Mouse (Mus musculus): ENCODE data around the gene Txnrd1. TPM values are rescaled to one million over a fixed set of nuclear protein-coding genes. Genes with fewer than 3 reads are reported as not detected.

Gene Txnrd1
- polyA plus RNA-seq, 1 experiment from 2014 or later = 89.1 TPM

- Histone ChIP-seq H3K36me3 (no peaks in the 10 kb centered on the region), H3K4me2 (peak overlapping the region; percentile 20; the same call in 1 of the 2 replicates), H3K9me3 (replicated peaks) (no peaks in the 10 kb centered on the region), H3K4me1 (peaks cover 8% of the 10 kb centered on the region), H3K27ac (replicated peaks) (peak overlapping the region; percentile 56), H3K4me3 (replicated peaks) (no peak overlapping the region), H3K27me3 (replicated peaks) (no peaks in the 10 kb centered on the region), H3K9ac (replicated peaks) (no peak overlapping the region)
- no peak; the same call in 1 of the 2 replicates for ATAC-seq (ENCODE audit: low FRiP score)
- 50% methylated on average over 2 of the region's 2 CpGs for WGBS
Measured at GRCm38 (mm10) chr10:82925624-82926023, 91.9 kb downstream of the Txnrd1 start.

GRCm38 (mm10) chr10:82935018-82935633 lies 101.4 kb downstream of the Txnrd1 start:
- no peak overlapping the region for H3K4me2 ChIP-seq
- no peak overlapping the region for H3K27ac ChIP-seq (replicated peaks)
- ATAC-seq (ENCODE audit: low FRiP score) = no peak
- no peak overlapping the region for H3K4me3 ChIP-seq (replicated peaks)
- no peaks in the 10 kb centered on the region for H3K36me3 ChIP-seq
- no peaks in the 10 kb centered on the region for H3K9me3 ChIP-seq (replicated peaks)
- no peaks in the 10 kb centered on the region for H3K27me3 ChIP-seq (replicated peaks)
- H3K4me1 ChIP-seq = no peaks in the 10 kb centered on the region
- 88% methylated on average over 13 of the region's 13 CpGs for WGBS
- no peak overlapping the region for H3K9ac ChIP-seq (replicated peaks)

GRCm38 (mm10) chr10:82935774-82936173 lies 102.0 kb downstream of the Txnrd1 start:
- no peak overlapping the region for H3K27ac ChIP-seq (replicated peaks)
- WGBS = 88% methylated on average over 6 of the region's 6 CpGs
- no peaks in the 10 kb centered on the region for H3K9me3 ChIP-seq (replicated peaks)
- H3K27me3 ChIP-seq (replicated peaks) = no peaks in the 10 kb centered on the region
- H3K36me3 ChIP-seq = no peaks in the 10 kb centered on the region
- no peak overlapping the region for H3K4me3 ChIP-seq (replicated peaks)
- no peak overlapping the region for H3K9ac ChIP-seq (replicated peaks)
- ATAC-seq (ENCODE audit: low FRiP score) = no peak
- no peak overlapping the region for H3K4me2 ChIP-seq
- H3K4me1 ChIP-seq = no peaks in the 10 kb centered on the region

Other genes with a start within 250 kb of the Txnrd1 start
- gene 1190007I07Rik, start 210.7 kb upstream of the Txnrd1 start, polyA plus RNA-seq (2015; fragmentation: Nextera tagmentation; extraction: Ambion mirVana) = 39.3 and 44.6 TPM in 2 replicates
- gene Tdg, start 204.1 kb upstream of the Txnrd1 start, polyA plus RNA-seq (2015; fragmentation: Nextera tagmentation; extraction: Ambion mirVana) = 133 and 134 TPM in 2 replicates
- 1.8 and 2.7 TPM in 2 replicates for gene Glt8d2, start 143.3 kb upstream of the Txnrd1 start, polyA plus RNA-seq (2015; fragmentation: Nextera tagmentation; extraction: Ambion mirVana)
- 31.3 and 37.5 TPM in 2 replicates for gene Hcfc2, start 137.8 kb upstream of the Txnrd1 start, polyA plus RNA-seq (2015; fragmentation: Nextera tagmentation; extraction: Ambion mirVana)
- 35.9 and 38.5 TPM in 2 replicates for gene Nfyb, start 69.8 kb upstream of the Txnrd1 start, polyA plus RNA-seq (2015; fragmentation: Nextera tagmentation; extraction: Ambion mirVana)
- 0.14 and 0.58 TPM in 2 replicates for gene Eid3, start 32.7 kb downstream of the Txnrd1 start, polyA plus RNA-seq (2015; fragmentation: Nextera tagmentation; extraction: Ambion mirVana)
- 4.1 and 4.4 TPM in 2 replicates for gene Chst11, start 151.5 kb downstream of the Txnrd1 start, polyA plus RNA-seq (2015; fragmentation: Nextera tagmentation; extraction: Ambion mirVana)

Data from neural tube, embryonic 15.5 days (tissue).